Mouse (Mus musculus) E14TG2a.4 (cell line): ENCODE data around the gene Mtg1.

Experiments used
- CTCF ChIP-seq: conservative IDR thresholded peaks from 2 replicates; pipeline ENCODE4 v1.5.1; 2014; ENCODE audit warnings: low read length
- NANOG ChIP-seq: IDR thresholded peaks from 2 replicates; pipeline ENCODE4 v1.6.1; 2014; ENCODE audit warnings: borderline replicate concordance, low read length, mixed read lengths

- TF ChIP-seq CTCF (no peak), NANOG (no peak)
These were observed 56.7 kb downstream of the Mtg1 start for GRCm38 (mm10) chr7:140194031-140194430.
